Mouse (Mus musculus) neutrophil, adult 59 days (primary cell): Measurements from ENCODE around the gene Ncf2. TPM values are rescaled to one million over a fixed set of nuclear protein-coding genes. Genes with fewer than 3 reads are reported as not detected.

Experiments used
- total RNA-seq, 2 experiments: library from RNA; stranded (reverse); gene quantifications; 1 replicate in 1 of 2; 2 replicates in 1 of 2; pipeline ENCODE4 v1.2.4; 2023

The Ncf2 gene
- total RNA-seq, result 1,000 to 10,000 TPM; 1,049 to 1,159 TPM

DNA sequence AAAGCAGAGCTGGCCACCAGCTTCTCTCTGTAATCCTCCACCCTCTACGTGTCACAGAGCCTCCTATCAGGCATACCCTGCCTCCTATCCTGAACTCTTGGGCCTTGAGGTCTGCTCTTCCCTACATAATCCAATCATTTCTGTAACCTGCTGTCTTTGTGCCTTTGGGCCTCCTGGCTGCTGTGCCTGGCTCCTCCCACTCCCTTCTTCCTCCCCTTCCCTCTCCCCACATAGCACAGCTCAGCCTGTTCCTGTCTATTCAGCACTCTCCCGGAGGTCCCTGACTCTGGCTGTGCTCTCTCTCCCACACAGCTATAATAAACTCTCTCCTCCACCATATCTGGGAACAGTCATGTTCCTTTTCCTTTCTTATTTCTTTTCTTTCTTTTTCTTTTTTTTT, at the start of gene Ncf2:
Gene Ncf2 (plus strand): TSS at position 298 of the 400 bp plus-strand sequence.

DNA sequence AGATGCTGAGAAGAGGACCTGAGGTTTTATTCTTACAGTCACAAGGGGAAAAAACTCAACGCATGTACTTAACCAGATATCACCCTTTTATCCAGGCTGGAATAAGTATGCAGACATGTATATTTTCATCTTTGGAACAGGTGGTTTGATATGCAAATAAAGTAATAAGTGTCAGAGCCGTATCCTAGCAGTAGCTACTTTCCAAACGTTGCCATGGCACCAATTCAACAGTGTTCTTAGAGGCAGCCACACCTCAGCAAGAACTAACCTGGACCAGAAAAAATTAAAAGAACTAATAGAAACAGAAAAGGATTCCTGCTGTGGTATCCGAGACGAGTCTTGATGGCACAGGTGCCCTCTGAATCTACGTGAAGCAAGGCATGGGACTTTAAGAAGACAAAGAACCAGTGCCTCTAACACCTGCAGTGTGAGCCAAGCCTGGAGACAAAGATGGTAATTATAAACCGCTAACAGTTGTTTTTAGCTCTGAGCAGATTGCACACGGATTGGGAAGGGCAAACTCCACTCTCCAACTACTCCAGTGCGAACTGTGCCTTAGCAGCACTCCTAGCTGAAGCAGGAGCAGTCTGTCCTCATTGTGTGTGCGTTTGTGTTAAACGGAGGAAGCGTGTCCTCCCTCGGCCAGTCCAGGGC, 49.6 kb upstream of the Ncf2 start, which contains the start of gene Apobec4:
Gene Apobec4 (plus strand): TSS at position 240 of the 654 bp plus-strand sequence.

DNA sequence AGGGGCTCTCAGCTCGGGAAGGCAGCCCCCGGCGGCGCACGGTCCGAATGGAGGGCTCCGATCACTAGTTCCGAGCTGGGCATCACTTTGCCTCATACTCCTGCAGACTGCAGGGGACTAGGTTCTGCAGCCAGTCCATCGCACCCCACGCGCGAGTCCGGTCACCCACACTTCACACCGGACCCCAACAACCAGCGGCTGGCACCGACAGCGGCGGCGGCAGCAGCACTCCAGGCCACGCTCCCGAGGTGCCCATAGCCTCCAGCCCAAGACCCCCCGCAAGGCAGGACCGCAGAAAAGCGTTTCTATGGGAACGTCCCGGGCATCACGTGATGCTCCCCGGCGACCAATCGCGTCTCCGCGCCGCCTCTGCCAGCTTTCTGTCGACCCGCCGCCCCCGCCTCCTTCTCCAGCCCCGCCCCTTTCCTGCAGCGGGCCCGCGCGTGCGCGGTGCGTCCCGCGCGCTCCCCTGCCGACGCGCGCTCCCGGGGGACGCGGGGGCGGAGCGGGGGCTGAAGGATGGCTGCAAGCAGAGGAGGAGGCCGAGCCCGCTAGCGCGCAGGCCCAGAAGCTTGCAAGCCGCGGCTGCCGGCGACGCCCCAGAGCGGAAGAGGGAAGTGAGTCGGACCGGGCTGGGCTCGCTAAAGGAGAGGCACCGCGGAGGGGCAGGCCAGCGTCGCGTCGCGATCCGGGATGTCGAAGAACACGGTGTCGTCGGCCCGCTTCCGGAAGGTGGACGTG, 33.8 kb upstream of the Ncf2 start, which contains the start of the genes Rgl1 and Arpc5:
Gene Rgl1 (minus strand): TSS at position 320 of the 741 bp plus-strand sequence.
Gene Arpc5 (plus strand): TSS at position 511 of the 741 bp plus-strand sequence.

Other genes with a start within 250 kb of the Ncf2 start
- gene Apobec4, start 49.6 kb upstream of the Ncf2 start, total RNA-seq, result not detected
- 1 to 10 TPM; 1.5 to 2.4 TPM for gene Rgl1, start 33.8 kb upstream of the Ncf2 start, total RNA-seq
- 100 to 1,000 TPM; 519 to 548 TPM for gene Arpc5, start 33.7 kb upstream of the Ncf2 start, total RNA-seq
- gene Smg7, start 102.5 kb downstream of the Ncf2 start, total RNA-seq, result 10 to 100 TPM; 51.9 to 55.5 TPM
- not detected for gene Nmnat2, start 154.8 kb downstream of the Ncf2 start, total RNA-seq